Mouse (Mus musculus): ENCODE results near the gene Stk36.

The Stk36 gene

GRCm38 (mm10) chr1:74601267-74601962 is at the start of gene Stk36, which contains the start of gene Rnf25:
Gene Stk36 (plus strand): TSS chr1:74601445.
Gene Rnf25 (minus strand): TSS chr1:74601397.
- peak; percentile 55 to 77 for DNase-seq (ENCODE audit: low spot score in 2 of 2)

GRCm38 (mm10) chr1:74559061-74559460 is 42.2 kb upstream of the Stk36 start:
- DNase-seq (ENCODE audit: low spot score in 2 of 2) = no peak

GRCm38 (mm10) chr1:74565834-74566233 is 35.4 kb upstream of the Stk36 start:
- DNase-seq (ENCODE audit: low spot score in 2 of 2) = no peak

GRCm38 (mm10) chr1:74569739-74570719 is 31.2 kb upstream of the Stk36 start:
- no peak for DNase-seq (ENCODE audit: low spot score in 2 of 2)

GRCm38 (mm10) chr1:74582621-74583020 is 18.6 kb upstream of the Stk36 start:
- no peak for DNase-seq (ENCODE audit: low spot score in 2 of 2)

GRCm38 (mm10) chr1:74584616-74585398 is 16.4 kb upstream of the Stk36 start:
- DNase-seq (ENCODE audit: low spot score in 2 of 2) = no peak

- DNase-seq (ENCODE audit: low spot score in 2 of 2) = no peak
Measured at GRCm38 (mm10) chr1:74587233-74587772, 13.9 kb upstream of the Stk36 start.

- peak; percentile 94 to 96 for DNase-seq (ENCODE audit: low spot score in 2 of 2)
Measured at GRCm38 (mm10) chr1:74587773-74588445, 13.3 kb upstream of the Stk36 start, which contains the start of the genes Zfp142 and Bcs1l. Gene Zfp142 (minus strand): TSS chr1:74588246. Gene Bcs1l (plus strand): TSS chr1:74588289.

GRCm38 (mm10) chr1:74594434-74594833 is 6.8 kb upstream of the Stk36 start:
- DNase-seq (ENCODE audit: low spot score in 2 of 2) = no peak

GRCm38 (mm10) chr1:74600501-74601266 is 561 bp upstream of the Stk36 start:
- no peak for DNase-seq (ENCODE audit: low spot score in 2 of 2)

- DNase-seq (ENCODE audit: low spot score in 2 of 2) = no peak
Measured at GRCm38 (mm10) chr1:74624183-74624582, 22.9 kb downstream of the Stk36 start.

GRCm38 (mm10) chr1:74626076-74626475 is 24.8 kb downstream of the Stk36 start:
- DNase-seq (ENCODE audit: low spot score in 2 of 2) = no peak

- DNase-seq (ENCODE audit: low spot score in 2 of 2) = no peak
Measured at GRCm38 (mm10) chr1:74628001-74628400, 26.8 kb downstream of the Stk36 start.

GRCm38 (mm10) chr1:74632734-74633133 is 31.5 kb downstream of the Stk36 start:
- DNase-seq (ENCODE audit: low spot score in 2 of 2) = no peak

GRCm38 (mm10) chr1:74643524-74643923 is 42.3 kb downstream of the Stk36 start:
- DNase-seq (ENCODE audit: low spot score in 2 of 2) = no peak

- no peak for DNase-seq (ENCODE audit: low spot score in 2 of 2)
Measured at GRCm38 (mm10) chr1:74643926-74644325, 42.7 kb downstream of the Stk36 start.

- DNase-seq (ENCODE audit: low spot score in 2 of 2) = peak; percentile 82 to 94
Measured at GRCm38 (mm10) chr1:74661448-74662195, 60.4 kb downstream of the Stk36 start, which contains the start of gene Ttll4. Gene Ttll4 (plus strand): TSS chr1:74661745.

GRCm38 (mm10) chr1:74662253-74662865 is 61.1 kb downstream of the Stk36 start:
- DNase-seq (ENCODE audit: low spot score in 2 of 2) = no peak

- DNase-seq (ENCODE audit: low spot score in 2 of 2) = no peak
Measured at GRCm38 (mm10) chr1:74665153-74665552, 63.9 kb downstream of the Stk36 start.
